Mouse (Mus musculus): ENCODE results near the gene Cd52.
A peak's percentile ranks its signal among the peaks of the same experiment; 100 is the strongest.

Gene Cd52

GRCm38 (mm10) chr4:134119042-134119441 lies 24.2 kb upstream of the Cd52 start:
- no peak for DNase-seq (ENCODE audit: low spot score in 2 of 2)

GRCm38 (mm10) chr4:134118126-134118800 lies 23.4 kb upstream of the Cd52 start:
- DNase-seq (ENCODE audit: low spot score in 2 of 2): peak; percentile 62 to 63

GRCm38 (mm10) chr4:134117012-134117411 lies 22.1 kb upstream of the Cd52 start:
- DNase-seq (ENCODE audit: low spot score in 2 of 2): peak; percentile 78 to 83

GRCm38 (mm10) chr4:134116501-134116900 lies 21.6 kb upstream of the Cd52 start:
- DNase-seq (ENCODE audit: low spot score in 2 of 2): no peak

- no peak for DNase-seq (ENCODE audit: low spot score in 2 of 2)
Observed at GRCm38 (mm10) chr4:134115215-134116144, 20.6 kb upstream of the Cd52 start.

- DNase-seq (ENCODE audit: low spot score in 2 of 2): no peak
Observed at GRCm38 (mm10) chr4:134114038-134114437, 19.2 kb upstream of the Cd52 start.

- no peak for DNase-seq (ENCODE audit: low spot score in 2 of 2)
Observed at GRCm38 (mm10) chr4:134113356-134113994, 18.6 kb upstream of the Cd52 start.

- DNase-seq (ENCODE audit: low spot score in 2 of 2): no peak
Observed at GRCm38 (mm10) chr4:134112403-134112802, 17.5 kb upstream of the Cd52 start.

- DNase-seq (ENCODE audit: low spot score in 2 of 2): no peak
Observed at GRCm38 (mm10) chr4:134110653-134111052, 15.8 kb upstream of the Cd52 start.

- DNase-seq (ENCODE audit: low spot score in 2 of 2): no peak
Observed at GRCm38 (mm10) chr4:134108196-134108595, 13.3 kb upstream of the Cd52 start.

GRCm38 (mm10) chr4:134107730-134108129 lies 12.8 kb upstream of the Cd52 start:
- DNase-seq (ENCODE audit: low spot score in 2 of 2): no peak

GRCm38 (mm10) chr4:134106105-134106504 lies 11.2 kb upstream of the Cd52 start:
- DNase-seq (ENCODE audit: low spot score in 2 of 2): peak in 1 of 2 experiments; percentile 53

GRCm38 (mm10) chr4:134102742-134103119 lies 7.8 kb upstream of the Cd52 start:
- peak in 1 of 2 experiments; percentile 29 for DNase-seq (ENCODE audit: low spot score in 2 of 2)

GRCm38 (mm10) chr4:134101979-134102741 lies 7.3 kb upstream of the Cd52 start, which contains the start of gene Ubxn11:
Ubxn11 (plus strand) TSS chr4:134102570.
- peak; percentile 82 to 86 for DNase-seq (ENCODE audit: low spot score in 2 of 2)

GRCm38 (mm10) chr4:134100245-134100644 lies 5.4 kb upstream of the Cd52 start:
- DNase-seq (ENCODE audit: low spot score in 2 of 2): no peak

- DNase-seq (ENCODE audit: low spot score in 2 of 2): peak; percentile 91 to 94
Observed at GRCm38 (mm10) chr4:134098628-134099027, 3.7 kb upstream of the Cd52 start.

- DNase-seq (ENCODE audit: low spot score in 2 of 2): peak; percentile 84 to 89
Observed at GRCm38 (mm10) chr4:134097015-134097608, 2.2 kb upstream of the Cd52 start.

GRCm38 (mm10) chr4:134096120-134096519 lies 1.2 kb upstream of the Cd52 start:
- DNase-seq (ENCODE audit: low spot score in 2 of 2): no peak

- no peak for DNase-seq (ENCODE audit: low spot score in 2 of 2)
Observed at GRCm38 (mm10) chr4:134094004-134094564, 798 bp downstream of the Cd52 start.

GRCm38 (mm10) chr4:134092382-134093288 lies 2.2 kb downstream of the Cd52 start:
- DNase-seq (ENCODE audit: low spot score in 2 of 2): peak; percentile 75 to 82

Measured in natural killer cell, adult 2 months (primary cell).